Comparison of ENCODE assay signal across 10 mouse cellular contexts in the genomic region with DNA sequence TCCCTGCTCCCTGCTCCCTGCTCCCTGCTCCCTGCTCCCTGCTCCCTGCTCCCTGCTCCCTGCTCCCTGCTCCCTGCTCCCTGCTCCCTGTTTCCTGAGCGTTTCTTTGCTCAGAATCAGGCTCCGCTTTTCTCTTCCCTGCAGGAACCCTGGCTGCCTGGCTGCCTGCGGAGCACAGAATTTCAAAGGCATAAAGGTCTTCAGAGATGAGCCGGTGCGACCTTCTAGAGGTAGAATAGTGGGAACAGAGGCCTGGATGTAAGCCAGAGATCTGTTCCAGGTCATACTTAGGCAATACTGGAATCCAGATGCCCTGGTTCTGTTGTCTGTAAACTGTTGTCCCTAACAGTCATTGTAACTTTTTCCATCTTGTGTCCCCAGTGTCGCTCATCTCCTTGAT. TPM values are rescaled to one million over a fixed set of nuclear protein-coding genes. Genes with fewer than 3 reads are reported as not detected.
DNase-seq lines count a peak whose midpoint lies in the region; ATAC-seq and TF ChIP-seq lines count a peak whose summit lies in the region.
"Had no signal": no experiment of that assay in that cellular context is flagged by ENCODE, and none has a peak within 500 bp of the region (broad histone marks: within the 10 kb centered on the region; RNA-seq: fewer than 3 reads in every experiment).

No protein-coding gene starts in this region.

- H3K9me3 ChIP-seq in limb, embryonic 14.5 days (ENCODE audit: control insufficient read depth, low read length): no peaks in the 10 kb centered on the region
- H3K9me3 ChIP-seq: neural tube, embryonic 12.5 days had no signal

- TF ChIP-seq CTCF in kidney, adult 2 months (conservative IDR thresholded peaks at IDR 0.05; ENCODE audit: insufficient read depth, insufficient read length, low read depth, low read length): no peak
- no peak for TF ChIP-seq CTCF in brain, embryonic 14.5 days (IDR thresholded peaks at IDR 0.05; ENCODE audit: borderline replicate concordance, extremely low read depth, insufficient read depth, insufficient read length)

- DNase-seq in adrenal gland, postnatal 14 days: peak; percentile 49
- no peak for DNase-seq in adrenal gland, adult 2 months
- DNase-seq in kidney, adult 2 months: peak; percentile 63
- no peak for DNase-seq in kidney, postnatal 25 days
- DNase-seq in brain, embryonic 14.5 days (ENCODE audit: low read depth): peak; percentile 12
- DNase-seq in limb, embryonic 14.5 days (ENCODE audit: low spot score): peak; percentile 14
- no peak for DNase-seq in cerebellum, postnatal 25 days

- H3K27me3 ChIP-seq in kidney, adult 2 months (replicated peaks; ENCODE audit: control insufficient read depth, insufficient read depth, low read length): no peaks in the 10 kb centered on the region
- no peaks in the 10 kb centered on the region for H3K27me3 ChIP-seq in limb, embryonic 14.5 days (ENCODE audit: control insufficient read depth, insufficient read depth, low read length)
- H3K27me3 ChIP-seq: neural tube, embryonic 12.5 days; Patski had no signal

- WGBS in kidney, adult 2 months: 33% methylated on average over 6 of the region's 6 CpGs
- 26% methylated on average over 6 of the region's 6 CpGs for WGBS in limb, embryonic 14.5 days

- no peak for TF ChIP-seq POLR2A in kidney, adult 2 months (IDR thresholded peaks at IDR 0.05; ENCODE audit: low read depth, low read length)
- no peak for TF ChIP-seq POLR2A in brain, embryonic 14.5 days (IDR thresholded peaks at IDR 0.05; ENCODE audit: borderline replicate concordance, extremely low read depth, insufficient read depth, insufficient read length, poor library complexity, severe bottlenecking)
- TF ChIP-seq POLR2A in limb, embryonic 14.5 days (IDR thresholded peaks at IDR 0.05; ENCODE audit: borderline replicate concordance, extremely low read depth, insufficient read depth, insufficient read length): no peak

- H3K27ac ChIP-seq in kidney, adult 2 months (ENCODE audit: insufficient read depth, low read depth, low read length): peak overlapping the region; percentile 87
- H3K27ac ChIP-seq in limb, embryonic 14.5 days (replicated peaks; ENCODE audit: low read depth, low read length): peak overlapping the region; percentile 78
- H3K27ac ChIP-seq: neural tube, embryonic 12.5 days had no signal

- no peak for ATAC-seq in limb, embryonic 14.5 days (ENCODE audit: low FRiP score, low read depth)
- no peak for ATAC-seq in activated CD4-positive, CD25-positive, alpha-beta regulatory T cell, adult 4 months

- no peak overlapping the region for H3K4me2 ChIP-seq in limb, embryonic 14.5 days (replicated peaks; ENCODE audit: low read depth, low read length, severe bottlenecking)
- H3K4me2 ChIP-seq: neural tube, embryonic 12.5 days had no signal

- no peaks in the 10 kb centered on the region for H3K36me3 ChIP-seq in kidney, adult 2 months (ENCODE audit: control insufficient read depth, insufficient read depth, low read length)
- no peaks in the 10 kb centered on the region for H3K36me3 ChIP-seq in limb, embryonic 14.5 days (ENCODE audit: control insufficient read depth, insufficient read depth, low read length)
- H3K36me3 ChIP-seq: neural tube, embryonic 12.5 days had no signal

- H3K9ac ChIP-seq in limb, embryonic 14.5 days (ENCODE audit: low read depth, low read length, severe bottlenecking): no peak overlapping the region
- H3K9ac ChIP-seq: neural tube, embryonic 12.5 days had no signal

- H3K4me1 ChIP-seq in kidney, adult 2 months (ENCODE audit: control insufficient read depth, insufficient read depth, low read length): peaks cover 23% of the 10 kb centered on the region
- H3K4me1 ChIP-seq in limb, embryonic 14.5 days (ENCODE audit: control insufficient read depth, insufficient read depth, low read length): peaks cover 31% of the 10 kb centered on the region

- no peak overlapping the region for H3K4me3 ChIP-seq in kidney, adult 2 months (ENCODE audit: insufficient read depth, low read depth, low read length)
- no peak overlapping the region for H3K4me3 ChIP-seq in limb, embryonic 14.5 days (replicated peaks; ENCODE audit: low read length)
- H3K4me3 ChIP-seq: neural tube, embryonic 12.5 days had no signal

RNA-seq across cellular contexts. Expression of a gene that starts 35.3 kb away (rescaled TPM):
- 14.0 and 18.4 TPM in 2 replicates for total RNA-seq in adrenal gland, postnatal 14 days (2021)
- total RNA-seq in adrenal gland, adult 2 months (2021): 10 to 100 TPM; 17.0 to 37.1 TPM
- 16.6 and 19.4 TPM in 2 replicates for polyA plus RNA-seq in adrenal gland, adult 2 months (2012; rRNA removed)
- 22.1 and 24.7 TPM in 2 replicates for polyA plus RNA-seq in kidney, adult 2 months (2012; rRNA removed)
- 3.8 and 6.7 TPM in 2 replicates for polyA plus RNA-seq in brain, embryonic 14.5 days (2012; rRNA removed)
- polyA plus RNA-seq in limb, embryonic 14.5 days (2012; rRNA removed): 12.3 and 16.1 TPM in 2 replicates
- 8.9 and 10.5 TPM in 2 replicates for polyA plus RNA-seq in limb, embryonic 14.5 days (2014; fragmentation: Nextera tagmentation; extraction: Ambion mirVana)
- 10 to 100 TPM; 57.2 to 89.2 TPM for polyA plus RNA-seq in activated CD4-positive, CD25-positive, alpha-beta regulatory T cell, adult 4 months (2017; shearing (Covaris generic))

Comparison
In these comparisons a context has a peak if more than half of its experiments do, and no peak if none do; other contexts are left out.
1. DNase-seq: peak in adrenal gland, postnatal 14 days (single experiment), kidney, adult 2 months (single experiment), brain, embryonic 14.5 days (single experiment) and limb, embryonic 14.5 days (single experiment); none in adrenal gland, adult 2 months (single experiment), kidney, postnatal 25 days (0 of 2) and cerebellum, postnatal 25 days (0 of 2).